Mouse (Mus musculus) ES-E14 (cell line): ENCODE measurements at regions not wholly inside any gene's neighbourhood (a gene's known extent, or its start where the extent isn't known, plus 50 kb on each side); places are given as distances from the start of the nearest gene placed in this dataset.
A peak's percentile ranks its signal among the peaks of the same experiment; 100 is the strongest.

Experiments
- CHD2 ChIP-seq: IDR thresholded peaks from 2 replicates; pipeline ENCODE4 v1.6.1; 2014; ENCODE audit warnings: mild to moderate bottlenecking, low read depth, low read length, inconsistent platforms
- HCFC1 ChIP-seq: IDR thresholded peaks from 2 replicates; pipeline ENCODE4 v1.6.1; 2012; ENCODE audit warnings: low read length, inconsistent platforms, borderline replicate concordance; ENCODE audit not compliant: insufficient read depth
- ZC3H11A ChIP-seq: IDR thresholded peaks from 2 replicates; pipeline ENCODE4 v1.6.1; 2012; ENCODE audit warnings: low read depth, mild to moderate bottlenecking, inconsistent platforms, low read length, borderline replicate concordance

GRCm38 (mm10) chr11:117425466-117425865 lies 58.7 kb upstream of the Gm11733 start:
- TF ChIP-seq ZC3H11A (no peak), HCFC1 (no peak), CHD2 (0 out of 2 replicates have a peak, but pooled peaks have one; percentile 46)
